Mouse (Mus musculus): ENCODE results near the gene Vmn2r91.

DNA sequence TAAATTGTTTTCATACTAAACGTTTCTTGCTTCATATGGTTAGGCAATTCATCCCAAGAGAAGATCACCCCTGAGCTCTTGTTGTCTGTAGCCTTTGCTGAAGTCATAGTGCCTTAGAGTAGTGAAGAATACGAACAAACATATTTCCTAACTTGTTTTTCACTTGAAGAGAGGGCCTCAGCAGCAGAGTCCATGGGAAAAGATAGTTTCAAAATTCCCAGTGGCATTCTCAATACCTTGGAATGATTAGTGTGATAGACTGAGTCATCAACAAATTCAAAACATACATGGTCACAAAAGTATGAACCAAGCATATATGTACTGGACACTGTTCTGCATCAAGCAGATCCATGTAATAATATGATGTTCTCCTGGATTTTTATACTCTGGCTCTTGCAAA, 35.7 kb upstream of the Vmn2r91 start, which contains the start of gene Vmn2r124:
- TF ChIP-seq MAX (IDR thresholded peaks at IDR 0.05; ENCODE audit: low read depth) (no peak), CEBPB (IDR thresholded peaks at IDR 0.05; ENCODE audit: insufficient read depth, poor library complexity, severe bottlenecking) (no peak), E2F4 (IDR thresholded peaks at IDR 0.05; ENCODE audit: insufficient read depth) (no peak), POLR2A (IDR thresholded peaks at IDR 0.05; ENCODE audit: insufficient read length, low read depth) (no peak), POLR2AphosphoS2 (IDR thresholded peaks at IDR 0.05; ENCODE audit: insufficient read length, low read depth) (no peak), USF1 (IDR thresholded peaks at IDR 0.05; ENCODE audit: low read depth) (no peak)
